ENCODE assay signal across 8 mouse cellular contexts in genomic region chr11:118211749-118212635, GRCm38 (mm10). TPM values are rescaled to one million over a fixed set of nuclear protein-coding genes. Genes with fewer than 3 reads are reported as not detected.
DNase-seq lines count a peak whose midpoint lies in the region; ATAC-seq and TF ChIP-seq lines count a peak whose summit lies in the region.

No protein-coding gene starts in this region.

- TF ChIP-seq POLR2A in heart, adult 2 months (IDR thresholded peaks at IDR 0.05; ENCODE audit: insufficient read depth, low read depth, low read length): peak; percentile 32; the same call in 1 of the 2 replicates

- TF ChIP-seq CTCF in heart, adult 2 months (IDR thresholded peaks at IDR 0.05): no peak

- H3K9ac ChIP-seq in lung, embryonic 16.5 days (ENCODE audit: low read length): no peak overlapping the region
- peak overlapping the region; percentile 20 for H3K9ac ChIP-seq in heart, adult 2 months (ENCODE audit: low read depth, low read length)
- H3K9ac ChIP-seq in kidney, embryonic 14.5 days (ENCODE audit: low read depth, low read length): no peak overlapping the region
- no peak overlapping the region for H3K9ac ChIP-seq in liver, embryonic 16.5 days (ENCODE audit: low read depth, low read length)

- no peaks in the 10 kb centered on the region for H3K27me3 ChIP-seq in lung, embryonic 16.5 days (ENCODE audit: control insufficient read depth, insufficient read depth, low read depth, low read length)
- H3K27me3 ChIP-seq in heart, adult 2 months (ENCODE audit: control insufficient read depth, insufficient read depth, low read length): no peaks in the 10 kb centered on the region
- no peaks in the 10 kb centered on the region for H3K27me3 ChIP-seq in kidney, embryonic 14.5 days (ENCODE audit: control insufficient read depth, insufficient read depth, low read length)
- no peaks in the 10 kb centered on the region for H3K27me3 ChIP-seq in liver, embryonic 16.5 days (ENCODE audit: control insufficient read depth, insufficient read depth, low read depth, low read length)

- peaks cover 12% of the 10 kb centered on the region for H3K79me2 ChIP-seq in heart, adult 2 months (replicated peaks; ENCODE audit: control insufficient read depth, insufficient read depth, low read length)

- no peak for ATAC-seq in lung, embryonic 16.5 days (ENCODE audit: low read depth)
- ATAC-seq in kidney, embryonic 14.5 days (ENCODE audit: low FRiP score, low TSS enrichment): 0 out of 2 replicates have a peak, but pooled peaks have one; percentile 34
- ATAC-seq in liver, embryonic 16.5 days (ENCODE audit: low read depth): peak; percentile 62

- H3K4me2 ChIP-seq in lung, embryonic 16.5 days (ENCODE audit: low read depth, low read length): no peak overlapping the region
- H3K4me2 ChIP-seq in kidney, embryonic 14.5 days (replicated peaks; ENCODE audit: low read depth, low read length): no peak overlapping the region
- H3K4me2 ChIP-seq in liver, embryonic 16.5 days (ENCODE audit: low read depth, low read length): peak overlapping the region; percentile 28; the same call in 1 of the 2 replicates

- DNase-seq in lung, postnatal 14 days: no peak
- DNase-seq in heart, adult 2 months: peak; percentile 67 to 82
- DNase-seq in spleen, postnatal 36 days (ENCODE audit: low spot score in 2 of 2): peak; percentile 84 to 85
- DNase-seq in ovary, postnatal 14 days (ENCODE audit: low spot score): no peak

- no peaks in the 10 kb centered on the region for H3K36me3 ChIP-seq in lung, embryonic 16.5 days (ENCODE audit: control insufficient read depth, insufficient read depth, low read length)
- H3K36me3 ChIP-seq in heart, adult 2 months (ENCODE audit: control insufficient read depth, insufficient read depth, low read length): peaks cover 13% of the 10 kb centered on the region
- no peaks in the 10 kb centered on the region for H3K36me3 ChIP-seq in kidney, embryonic 14.5 days (ENCODE audit: control insufficient read depth, insufficient read depth, low read length)
- H3K36me3 ChIP-seq in liver, embryonic 16.5 days (ENCODE audit: control insufficient read depth, insufficient read depth): no peaks in the 10 kb centered on the region

- H3K4me3 ChIP-seq in lung, embryonic 16.5 days (ENCODE audit: low read length): no peak overlapping the region
- peak overlapping the region; percentile 49 for H3K4me3 ChIP-seq in brown adipose tissue, adult 24 weeks (ENCODE audit: insufficient read depth, low read depth, low read length)
- H3K4me3 ChIP-seq in heart, adult 2 months: no peak overlapping the region; the same call in 1 of the 2 replicates
- H3K4me3 ChIP-seq in kidney, embryonic 14.5 days (ENCODE audit: low read length): no peak overlapping the region
- no peak overlapping the region for H3K4me3 ChIP-seq in liver, embryonic 16.5 days (ENCODE audit: low read depth, low read length)

- intact Hi-C loops in heart, adult 2 months (cut with DNase I): loop anchor here (2.0 to 10.0 kb wide), 2 partner anchors 15 to 257 kb away; no protein-coding TSS in a partner anchor

- 0 out of 2 replicates have a peak overlapping the region, but pooled peaks have one; percentile 27 for H3K27ac ChIP-seq in lung, embryonic 16.5 days (ENCODE audit: low read length)
- peak overlapping the region; percentile 92 for H3K27ac ChIP-seq in brown adipose tissue, adult 24 weeks (replicated peaks; ENCODE audit: low read depth, low read length)
- H3K27ac ChIP-seq in heart, adult 2 months: peak overlapping the region; percentile 68
- H3K27ac ChIP-seq in kidney, embryonic 14.5 days (ENCODE audit: low read depth, low read length): peak overlapping the region; percentile 4; the same call in 1 of the 2 replicates
- H3K27ac ChIP-seq in liver, embryonic 16.5 days (ENCODE audit: low read length): peak overlapping the region; percentile 75

- TF ChIP-seq EP300 in heart, adult 2 months (IDR thresholded peaks at IDR 0.05; ENCODE audit: insufficient read depth, low read depth, low read length): peak; percentile 67

- no peaks in the 10 kb centered on the region for H3K9me3 ChIP-seq in lung, embryonic 16.5 days (ENCODE audit: control insufficient read depth, low read length)
- H3K9me3 ChIP-seq in kidney, embryonic 14.5 days (ENCODE audit: control insufficient read depth, low read length): no peaks in the 10 kb centered on the region
- H3K9me3 ChIP-seq in liver, embryonic 16.5 days (replicated peaks; ENCODE audit: control insufficient read depth, low read length): no peaks in the 10 kb centered on the region

- WGBS in lung, embryonic 16.5 days: 40% methylated on average over 10 of the region's 10 CpGs
- WGBS in heart, adult 2 months: 34% methylated on average over 10 of the region's 10 CpGs
- WGBS in kidney, embryonic 14.5 days: 46% methylated on average over 10 of the region's 10 CpGs
- 28% methylated on average over 10 of the region's 10 CpGs for WGBS in liver, embryonic 16.5 days (ENCODE audit: insufficient replicate concordance)

- peaks cover 30% of the 10 kb centered on the region for H3K4me1 ChIP-seq in lung, embryonic 16.5 days (replicated peaks; ENCODE audit: control insufficient read depth, insufficient read depth, low read length)
- peaks cover 85% of the 10 kb centered on the region for H3K4me1 ChIP-seq in brown adipose tissue, adult 24 weeks (ENCODE audit: control insufficient read depth, insufficient read depth, insufficient read length, low read length)
- H3K4me1 ChIP-seq in heart, adult 2 months (ENCODE audit: control insufficient read depth, insufficient read depth, low read length): peaks cover 71% of the 10 kb centered on the region
- H3K4me1 ChIP-seq in kidney, embryonic 14.5 days (ENCODE audit: control insufficient read depth, insufficient read depth, low read length): peaks cover 42% of the 10 kb centered on the region
- H3K4me1 ChIP-seq in liver, embryonic 16.5 days (ENCODE audit: control insufficient read depth, low read depth, low read length): peaks cover 37% of the 10 kb centered on the region

RNA-seq across cellular contexts. Expression of gene Cyth1, which starts 36.4 kb away (rescaled TPM):
- polyA plus RNA-seq in lung, embryonic 16.5 days (2015; fragmentation: Nextera tagmentation; extraction: Ambion mirVana): 14.1 and 14.4 TPM in 2 replicates
- polyA plus RNA-seq in brown adipose tissue, adult 24 weeks (2012; ENCODE audit: insufficient read depth, insufficient read length, missing spikeins): 37.2 and 41.9 TPM in 2 replicates
- total RNA-seq in heart, adult 2 months (2021): 10 to 100 TPM; 54.1 to 56.0 TPM
- 30.7 and 39.6 TPM in 2 replicates for polyA plus RNA-seq in heart, adult 2 months (2012; rRNA removed)
- 11.4 and 12.4 TPM in 2 replicates for polyA plus RNA-seq in kidney, embryonic 14.5 days (2014; fragmentation: Nextera tagmentation; extraction: Ambion mirVana)
- 3.9 and 4.1 TPM in 2 replicates for polyA plus RNA-seq in liver, embryonic 16.5 days (2015; fragmentation: Nextera tagmentation; extraction: Ambion mirVana)

Comparison
In these comparisons a context has a peak if more than half of its experiments do, and no peak if none do; other contexts are left out.
1. H3K27ac ChIP-seq: peak in every context shown above with its lines; median percentile 92 in brown adipose tissue, adult 24 weeks; 75 in liver, embryonic 16.5 days; 68 in heart, adult 2 months; 27 in lung, embryonic 16.5 days; 4 in kidney, embryonic 14.5 days.
2. DNase-seq: peak in heart, adult 2 months (2 of 2) and spleen, postnatal 36 days (2 of 2); none in lung, postnatal 14 days (single experiment) and ovary, postnatal 14 days (single experiment).